Mouse (Mus musculus) lung, embryonic 14.5 days (tissue): ENCODE results near the gene Ak5. TPM values are rescaled to one million over a fixed set of nuclear protein-coding genes. Genes with fewer than 3 reads are reported as not detected.

ENCODE experiments used
- ATAC-seq: fragments of 200-750 bp; cut with Nextera tagmentation; 2 replicates; pipeline ENCODE4 v1.8.0; 2017; ENCODE audit warnings: mild to moderate bottlenecking, moderate TSS enrichment, moderate library complexity; ENCODE audit not compliant: insufficient read depth
- DNase-seq: peaks from one replicate; pipeline ENCODE4 v3.0.0-alpha.2; 2015
- H3K27ac ChIP-seq: fragments of 300-500 bp; sonication (generic); 2 replicates; pipeline ENCODE4 v1.5.1; 2014; ENCODE audit warnings: low read depth, mild to moderate bottlenecking, moderate library complexity
- H3K27me3 ChIP-seq: fragments of 300-500 bp; sonication (generic); 2 replicates; pipeline ENCODE4 v1.6.1; 2014; ENCODE audit warnings: low read length, control low read depth; ENCODE audit not compliant: insufficient read depth
- H3K36me3 ChIP-seq: fragments of 300-500 bp; sonication (generic); 2 replicates; pipeline ENCODE4 v1.6.1; 2014; ENCODE audit warnings: control low read depth; ENCODE audit not compliant: insufficient read depth
- H3K4me1 ChIP-seq: fragments of 300-500 bp; sonication (generic); 2 replicates; pipeline ENCODE4 v1.6.1; 2014; ENCODE audit warnings: antibody characterized with exemption, control low read depth; ENCODE audit not compliant: insufficient read depth
- H3K4me2 ChIP-seq: fragments of 300-500 bp; sonication (generic); 2 replicates; pipeline ENCODE4 v1.6.1; 2014; ENCODE audit warnings: mild to moderate bottlenecking
- H3K4me3 ChIP-seq: fragments of 300-500 bp; sonication (generic); 2 replicates; pipeline ENCODE4 v1.5.1; 2014; ENCODE audit warnings: low read depth, low read length
- H3K9ac ChIP-seq: fragments of 300-500 bp; sonication (generic); 2 replicates; pipeline ENCODE4 v1.6.1; 2014
- H3K9me3 ChIP-seq: fragments of 300-500 bp; sonication (generic); 2 replicates; pipeline ENCODE4 v1.6.1; 2016; ENCODE audit warnings: low read depth, low read length, control low read depth
- CTCF ChIP-seq: IDR thresholded peaks from 2 replicates; pipeline ENCODE4 v1.5.1; 2016; ENCODE audit warnings: antibody characterized with exemption, low read depth
- whole genome bisulfite sequencing: fragments of 180-500 bp; shearing (Covaris S2); extraction: QIAGEN DNeasy Blood & Tissue Kit; methylation state at CpG from one replicate; pipeline ENCODE4 v1.1.7; 2014; 5-methylcytosine and 5-hydroxymethylcytosine counted together
- polyA plus RNA-seq: library from polyadenylated mRNA; unstranded; fragments of >200 nt; fragmentation: Nextera tagmentation; extraction: Ambion mirVana; gene quantifications from 2 replicates; pipeline ENCODE4 v1.2.1, GENCODE M21; 2014

The Ak5 gene
- polyA plus RNA-seq, 1 experiment from 2014 or later = 4.1 TPM

- no peaks in the 10 kb centered on the region for H3K4me1 ChIP-seq
Observed at GRCm38 (mm10) chr3:152625061-152625820, 42.9 kb downstream of the Ak5 start.

GRCm38 (mm10) chr3:152620534-152620933 lies 47.6 kb downstream of the Ak5 start:
- H3K9ac ChIP-seq = no peak overlapping the region
- no peaks in the 10 kb centered on the region for H3K36me3 ChIP-seq
- ATAC-seq (no peak), DNase-seq (no peak)
- H3K27ac ChIP-seq = no peak overlapping the region
- no peak overlapping the region for H3K4me2 ChIP-seq
- no peaks in the 10 kb centered on the region for H3K4me1 ChIP-seq
- no peak overlapping the region for H3K4me3 ChIP-seq
- H3K9me3 ChIP-seq = no peaks in the 10 kb centered on the region
- 62% methylated on average over 11 of the region's 11 CpGs for WGBS
- no peaks in the 10 kb centered on the region for H3K27me3 ChIP-seq
- no peak for TF ChIP-seq CTCF

More at GRCm38 (mm10) chr3:152625061-152625820, 42.9 kb downstream of the Ak5 start:
- peak; percentile 21 for DNase-seq
- H3K9ac ChIP-seq = no peak overlapping the region
- WGBS = 80% methylated on average over 10 of the region's 10 CpGs
- no peak overlapping the region for H3K4me3 ChIP-seq
- no peaks in the 10 kb centered on the region for H3K27me3 ChIP-seq
- no peak for TF ChIP-seq CTCF
- H3K9me3 ChIP-seq = no peaks in the 10 kb centered on the region
- no peak for ATAC-seq
- no peaks in the 10 kb centered on the region for H3K36me3 ChIP-seq
- H3K27ac ChIP-seq = no peak overlapping the region
- H3K4me2 ChIP-seq = no peak overlapping the region

- no peaks in the 10 kb centered on the region for H3K36me3 ChIP-seq
- H3K4me2 ChIP-seq = no peak overlapping the region
- no peak for ATAC-seq
Observed at GRCm38 (mm10) chr3:152620058-152620457, 48.1 kb downstream of the Ak5 start.

DNA sequence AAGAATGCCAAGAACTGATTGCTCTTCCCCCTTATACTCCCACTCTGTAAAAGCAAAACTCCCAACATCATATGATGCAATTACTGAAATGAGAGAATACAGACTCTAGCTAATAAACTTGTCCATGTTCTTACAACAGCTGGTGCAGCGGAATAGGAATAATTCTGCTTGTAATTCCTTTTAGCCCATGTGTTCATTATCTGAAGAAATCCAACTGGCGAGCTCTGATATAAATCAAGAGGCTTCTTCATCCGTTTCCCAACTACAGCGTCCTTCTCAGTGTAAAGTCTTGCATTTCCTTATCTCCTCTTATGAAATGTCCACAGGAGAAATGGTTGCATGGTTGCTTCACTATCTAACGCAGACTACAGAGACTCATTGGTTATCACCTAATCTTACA lies 59.1 kb downstream of the Ak5 start:
- Histone ChIP-seq H3K9ac (no peak overlapping the region), H3K4me2 (no peak overlapping the region), H3K4me1 (no peaks in the 10 kb centered on the region), H3K9me3 (no peaks in the 10 kb centered on the region), H3K4me3 (no peak overlapping the region), H3K36me3 (no peaks in the 10 kb centered on the region), H3K27me3 (no peaks in the 10 kb centered on the region), H3K27ac (no peak overlapping the region)
- TF ChIP-seq CTCF = no peak
- no peak for ATAC-seq
- no peak for DNase-seq
- 72% methylated on average over 5 of the region's 5 CpGs for WGBS

More at GRCm38 (mm10) chr3:152620058-152620457, 48.1 kb downstream of the Ak5 start:
- 88% methylated on average over 11 of the region's 11 CpGs for WGBS
- DNase-seq = no peak
- H3K4me1 ChIP-seq = no peaks in the 10 kb centered on the region
- H3K27ac ChIP-seq = no peak overlapping the region
- no peaks in the 10 kb centered on the region for H3K27me3 ChIP-seq
- no peaks in the 10 kb centered on the region for H3K9me3 ChIP-seq
- no peak for TF ChIP-seq CTCF
- H3K9ac ChIP-seq = no peak overlapping the region
- H3K4me3 ChIP-seq = no peak overlapping the region

DNA sequence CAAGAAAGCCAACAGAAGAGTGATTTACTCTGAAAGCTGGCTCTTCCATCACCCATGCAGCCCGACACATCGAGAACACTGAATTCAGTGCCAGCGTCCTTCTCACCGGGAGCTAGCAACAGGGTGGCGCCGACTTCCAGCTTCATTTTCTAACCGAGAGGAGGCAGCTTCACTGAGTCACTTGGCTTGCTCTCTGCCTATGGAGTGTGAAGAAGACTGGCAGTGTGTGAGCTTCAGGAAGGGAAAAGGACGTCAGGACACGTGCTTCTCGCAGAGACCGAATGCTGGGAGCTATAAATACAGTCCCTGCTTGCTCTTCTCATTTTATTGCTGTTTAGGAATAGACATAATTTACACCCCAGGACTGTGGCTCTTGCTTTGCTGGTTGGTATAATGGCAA lies 62.3 kb downstream of the Ak5 start:
- H3K9ac ChIP-seq = no peak overlapping the region
- ATAC-seq (no peak), DNase-seq (no peak)
- no peaks in the 10 kb centered on the region for H3K27me3 ChIP-seq
- no peak for TF ChIP-seq CTCF
- no peaks in the 10 kb centered on the region for H3K36me3 ChIP-seq
- no peak overlapping the region for H3K4me2 ChIP-seq
- H3K9me3 ChIP-seq = no peaks in the 10 kb centered on the region
- H3K4me1 ChIP-seq = no peaks in the 10 kb centered on the region
- H3K27ac ChIP-seq = no peak overlapping the region
- WGBS = 62% methylated on average over 11 of the region's 11 CpGs
- H3K4me3 ChIP-seq = no peak overlapping the region

GRCm38 (mm10) chr3:152599679-152600078 lies 68.5 kb downstream of the Ak5 start:
- no peaks in the 10 kb centered on the region for H3K9me3 ChIP-seq
- no peaks in the 10 kb centered on the region for H3K27me3 ChIP-seq
- DNase-seq (no peak), ATAC-seq (no peak)
- no peak for TF ChIP-seq CTCF
- H3K27ac ChIP-seq = no peak overlapping the region
- no peaks in the 10 kb centered on the region for H3K4me1 ChIP-seq
- H3K9ac ChIP-seq = no peak overlapping the region
- no peak overlapping the region for H3K4me3 ChIP-seq
- no peaks in the 10 kb centered on the region for H3K36me3 ChIP-seq
- WGBS = 64% methylated on average over 6 of the region's 6 CpGs
- H3K4me2 ChIP-seq = no peak overlapping the region

- no peak for TF ChIP-seq CTCF
- ATAC-seq (no peak), DNase-seq (no peak)
- Histone ChIP-seq H3K4me3 (no peak overlapping the region), H3K4me1 (no peaks in the 10 kb centered on the region), H3K27ac (no peak overlapping the region), H3K27me3 (no peaks in the 10 kb centered on the region), H3K4me2 (no peak overlapping the region), H3K36me3 (no peaks in the 10 kb centered on the region), H3K9me3 (no peaks in the 10 kb centered on the region), H3K9ac (no peak overlapping the region)
- WGBS = 82% methylated on average over 7 of the region's 7 CpGs
Observed at GRCm38 (mm10) chr3:152596406-152597050, 71.6 kb downstream of the Ak5 start.
